Mouse (Mus musculus) spleen, adult 18-20 months (tissue): ENCODE results near the gene Mbtd1.

ENCODE experiments used
- DNase-seq, 2 experiments: peaks; one replicate each; pipeline ENCODE4 v3.0.0; 2022; ENCODE audit warnings: mixed read lengths in 2 of 2

Gene Mbtd1

GRCm38 (mm10) chr11:93950045-93950444, 64.4 kb downstream of the Mbtd1 start:
- no peak for DNase-seq

- no peak for DNase-seq
These were observed 66.7 kb downstream of the Mbtd1 start for GRCm38 (mm10) chr11:93952376-93952775.

GRCm38 (mm10) chr11:93954738-93955255, 69.1 kb downstream of the Mbtd1 start:
- no peak for DNase-seq

- DNase-seq, result peak; percentile 89 to 90
These were observed 69.9 kb downstream of the Mbtd1 start for GRCm38 (mm10) chr11:93955256-93956150.

- DNase-seq, result no peak
These were observed 70.5 kb downstream of the Mbtd1 start, which contains the start of gene Nme2 for GRCm38 (mm10) chr11:93956159-93956558. TSS of gene Nme2 (minus strand) at chr11:93956259.

- no peak for DNase-seq
These were observed 71.4 kb downstream of the Mbtd1 start for GRCm38 (mm10) chr11:93957031-93957555.

GRCm38 (mm10) chr11:93957746-93958145, 72.1 kb downstream of the Mbtd1 start:
- no peak for DNase-seq

GRCm38 (mm10) chr11:93961482-93961881, 75.8 kb downstream of the Mbtd1 start:
- DNase-seq, result no peak

- no peak for DNase-seq
These were observed 77.4 kb downstream of the Mbtd1 start for GRCm38 (mm10) chr11:93963013-93963412.

- DNase-seq, result no peak
These were observed 79.7 kb downstream of the Mbtd1 start for GRCm38 (mm10) chr11:93965391-93965790.

- no peak for DNase-seq
These were observed 81.7 kb downstream of the Mbtd1 start for GRCm38 (mm10) chr11:93967381-93967780.

GRCm38 (mm10) chr11:93968005-93968847, 82.6 kb downstream of the Mbtd1 start, which contains the start of the genes Gm20390 and Nme1:
TSS of gene Gm20390 (minus strand) at chr11:93968293.
TSS of gene Nme1 (minus strand) at chr11:93968521.
- DNase-seq, result peak; percentile 91 to 96

- no peak for DNase-seq
These were observed 83.1 kb downstream of the Mbtd1 start for GRCm38 (mm10) chr11:93968848-93969128.

- DNase-seq, result no peak
These were observed 83.5 kb downstream of the Mbtd1 start for GRCm38 (mm10) chr11:93969171-93969570.

GRCm38 (mm10) chr11:93969799-93970198, 84.1 kb downstream of the Mbtd1 start:
- no peak for DNase-seq

- no peak for DNase-seq
These were observed 87.3 kb downstream of the Mbtd1 start for GRCm38 (mm10) chr11:93972951-93973350.

- no peak for DNase-seq
These were observed 93.9 kb downstream of the Mbtd1 start for GRCm38 (mm10) chr11:93979502-93980049.

- no peak for DNase-seq
These were observed 99.0 kb downstream of the Mbtd1 start for GRCm38 (mm10) chr11:93984619-93985018.

GRCm38 (mm10) chr11:93985265-93985664, 99.6 kb downstream of the Mbtd1 start:
- DNase-seq, result no peak

GRCm38 (mm10) chr11:93986298-93986697, 100.6 kb downstream of the Mbtd1 start:
- DNase-seq, result no peak

GRCm38 (mm10) chr11:93987026-93987425, 101.4 kb downstream of the Mbtd1 start:
- no peak for DNase-seq

- DNase-seq, result no peak
These were observed 102.1 kb downstream of the Mbtd1 start for GRCm38 (mm10) chr11:93987625-93988327.
